Mouse (Mus musculus): Measurements from ENCODE around the gene Abhd5.

DNA sequence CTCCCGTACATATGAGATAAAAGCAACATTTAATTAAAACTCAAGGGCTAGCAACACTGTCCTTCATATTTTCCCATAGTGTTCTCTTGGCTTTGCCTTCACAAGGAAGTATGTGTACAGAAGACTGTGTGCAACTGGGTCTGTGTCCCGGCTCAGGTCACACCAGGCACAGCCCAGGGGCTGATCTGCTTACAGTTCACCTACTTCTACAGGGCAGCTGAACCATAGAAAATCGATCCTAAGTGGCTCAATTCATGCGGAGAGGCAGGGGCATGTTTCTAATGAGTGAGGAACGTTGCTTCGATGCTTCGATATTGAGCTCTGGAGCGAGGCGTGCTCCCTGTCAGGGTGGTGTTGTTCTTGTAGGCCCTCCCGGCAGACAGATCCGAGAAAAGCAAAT lies 35.9 kb upstream of the Abhd5 start:
- TF ChIP-seq EP300 (IDR thresholded peaks at IDR 0.05; ENCODE audit: low read depth) (no peak), CTCF (IDR thresholded peaks at IDR 0.05; ENCODE audit: low read depth) (no peak)

Data from liver, postnatal 0 days (tissue).